Mouse (Mus musculus) monocyte, adult 5-6 weeks (primary cell): ENCODE measurements around the gene Tent2. TPM values are rescaled to one million over a fixed set of nuclear protein-coding genes. Genes with fewer than 3 reads are reported as not detected.

Experiments
- total RNA-seq: library from RNA; stranded (forward); fragments of 200-1000, 200-491, 200-594 nt; gene quantifications from 3 replicates; pipeline ENCODE4 v1.2.3, GENCODE M21; 2017

Tent2 gene
- total RNA-seq, 1 experiment from 2014 or later = 64.4 TPM

Other genes with a start within 250 kb of the Tent2 start
- 2.5 to 4.3 TPM (median 3.1 TPM) in 3 replicates for gene Cmya5, start 47.7 kb downstream of the Tent2 start, total RNA-seq
- gene Homer1, start 107.2 kb upstream of the Tent2 start, total RNA-seq = 18.7 to 30.9 TPM (median 19.0 TPM) in 3 replicates